Mouse (Mus musculus): ENCODE measurements around the gene Tpra1. TPM values are rescaled to one million over a fixed set of nuclear protein-coding genes. Genes with fewer than 3 reads are reported as not detected.

The Tpra1 gene
- polyA plus RNA-seq, 1 experiment from 2014 or later: 42.8 TPM

- Histone ChIP-seq H3K4me1 (replicated peaks) (peaks cover 28% of the 10 kb centered on the region), H3K36me3 (no peaks in the 10 kb centered on the region), H3K27me3 (replicated peaks) (no peaks in the 10 kb centered on the region), H3K9ac (no peak overlapping the region), H3K27ac (ENCODE audit: poor library complexity, severe bottlenecking) (no peak overlapping the region), H3K4me3 (no peak overlapping the region), H3K4me2 (no peak overlapping the region), H3K9me3 (replicated peaks) (no peaks in the 10 kb centered on the region)
- ATAC-seq (ENCODE audit: insufficient number of reproducible peaks, low FRiP score): no peak
- WGBS: 72% methylated on average over 5 of the region's 5 CpGs
Observed at GRCm38 (mm10) chr6:88957801-88958211, 55.8 kb downstream of the Tpra1 start.

- no peak overlapping the region for H3K4me2 ChIP-seq
- no peaks in the 10 kb centered on the region for H3K36me3 ChIP-seq
- peaks cover 28% of the 10 kb centered on the region for H3K4me1 ChIP-seq (replicated peaks)
- H3K27me3 ChIP-seq (replicated peaks): no peaks in the 10 kb centered on the region
- no peak for ATAC-seq (ENCODE audit: insufficient number of reproducible peaks, low FRiP score)
- 87% methylated on average over 2 of the region's 2 CpGs for WGBS
- no peak overlapping the region for H3K27ac ChIP-seq (ENCODE audit: poor library complexity, severe bottlenecking)
- no peaks in the 10 kb centered on the region for H3K9me3 ChIP-seq (replicated peaks)
- no peak overlapping the region for H3K9ac ChIP-seq
- H3K4me3 ChIP-seq: no peak overlapping the region
Observed at GRCm38 (mm10) chr6:88958305-88958704, 56.3 kb downstream of the Tpra1 start.

GRCm38 (mm10) chr6:88959834-88960233 lies 57.8 kb downstream of the Tpra1 start:
- Histone ChIP-seq H3K27ac (ENCODE audit: poor library complexity, severe bottlenecking) (no peak overlapping the region), H3K9me3 (replicated peaks) (no peaks in the 10 kb centered on the region), H3K4me1 (replicated peaks) (peaks cover 28% of the 10 kb centered on the region), H3K36me3 (no peaks in the 10 kb centered on the region), H3K4me3 (no peak overlapping the region), H3K9ac (no peak overlapping the region), H3K27me3 (replicated peaks) (no peaks in the 10 kb centered on the region), H3K4me2 (no peak overlapping the region)
- 8% methylated on average over 7 of the region's 7 CpGs for WGBS
- no peak for ATAC-seq (ENCODE audit: insufficient number of reproducible peaks, low FRiP score)

GRCm38 (mm10) chr6:88960941-88961340 lies 58.9 kb downstream of the Tpra1 start:
- no peaks in the 10 kb centered on the region for H3K9me3 ChIP-seq (replicated peaks)
- 0 out of 2 replicates have a peak overlapping the region, but pooled peaks have one; percentile 21 for H3K27ac ChIP-seq (ENCODE audit: poor library complexity, severe bottlenecking)
- H3K4me3 ChIP-seq: no peak overlapping the region
- H3K9ac ChIP-seq: no peak overlapping the region
- H3K36me3 ChIP-seq: no peaks in the 10 kb centered on the region
- H3K4me2 ChIP-seq: no peak overlapping the region
- 39% methylated on average over 4 of the region's 4 CpGs for WGBS
- H3K27me3 ChIP-seq (replicated peaks): no peaks in the 10 kb centered on the region
- H3K4me1 ChIP-seq (replicated peaks): peaks cover 28% of the 10 kb centered on the region
- peak; percentile 49; the same call in 1 of the 2 replicates for ATAC-seq (ENCODE audit: insufficient number of reproducible peaks, low FRiP score)

Other genes starting within 250 kb of the Tpra1 start
- 9.2 and 9.7 TPM in 2 replicates for gene Mgll, start 177.8 kb upstream of the Tpra1 start, polyA plus RNA-seq (2016; fragmentation: Nextera tagmentation; extraction: Ambion mirVana)
- gene Abtb1, start 60.3 kb upstream of the Tpra1 start, polyA plus RNA-seq (2016; fragmentation: Nextera tagmentation; extraction: Ambion mirVana): 22.0 and 24.2 TPM in 2 replicates
- gene Podxl2, start 27.2 kb upstream of the Tpra1 start, polyA plus RNA-seq (2016; fragmentation: Nextera tagmentation; extraction: Ambion mirVana): 44.0 and 50.8 TPM in 2 replicates
- gene Mcm2, start 3.5 kb upstream of the Tpra1 start, polyA plus RNA-seq (2016; fragmentation: Nextera tagmentation; extraction: Ambion mirVana): 130 TPM in 2 replicates

Measured in heart, embryonic 12.5 days (tissue).